Mouse (Mus musculus): ENCODE measurements around the gene Ptpn7.

Gene Ptpn7

GRCm38 (mm10) chr1:135158633-135159032, 26.1 kb downstream of the Ptpn7 start:
- DNase-seq (ENCODE audit: low read depth, low spot score): no peak

GRCm38 (mm10) chr1:135159074-135159473, 26.6 kb downstream of the Ptpn7 start:
- DNase-seq (ENCODE audit: low read depth, low spot score): no peak

GRCm38 (mm10) chr1:135159556-135160123, 27.1 kb downstream of the Ptpn7 start:
- no peak for DNase-seq (ENCODE audit: low read depth, low spot score)

GRCm38 (mm10) chr1:135160411-135161050, 28.0 kb downstream of the Ptpn7 start:
- no peak for DNase-seq (ENCODE audit: low read depth, low spot score)

GRCm38 (mm10) chr1:135162720-135163119, 30.2 kb downstream of the Ptpn7 start:
- no peak for DNase-seq (ENCODE audit: low read depth, low spot score)

- no peak for DNase-seq (ENCODE audit: low read depth, low spot score)
Measured at GRCm38 (mm10) chr1:135167435-135167834, 34.9 kb downstream of the Ptpn7 start, which contains the start of gene Gpr37l1. Gene Gpr37l1 (minus strand): TSS chr1:135167681.

- DNase-seq (ENCODE audit: low read depth, low spot score): no peak
Measured at GRCm38 (mm10) chr1:135168453-135169200, 36.1 kb downstream of the Ptpn7 start.

- no peak for DNase-seq (ENCODE audit: low read depth, low spot score)
Measured at GRCm38 (mm10) chr1:135169556-135170224, 37.2 kb downstream of the Ptpn7 start.

- no peak for DNase-seq (ENCODE audit: low read depth, low spot score)
Measured at GRCm38 (mm10) chr1:135170299-135170698, 37.8 kb downstream of the Ptpn7 start.

- no peak for DNase-seq (ENCODE audit: low read depth, low spot score)
Measured at GRCm38 (mm10) chr1:135171202-135171601, 38.7 kb downstream of the Ptpn7 start.

- DNase-seq (ENCODE audit: low read depth, low spot score): peak; percentile 63
Measured at GRCm38 (mm10) chr1:135171984-135172383, 39.5 kb downstream of the Ptpn7 start.

- no peak for DNase-seq (ENCODE audit: low read depth, low spot score)
Measured at GRCm38 (mm10) chr1:135173311-135173710, 40.8 kb downstream of the Ptpn7 start.

- DNase-seq (ENCODE audit: low read depth, low spot score): no peak
Measured at GRCm38 (mm10) chr1:135175176-135175575, 42.7 kb downstream of the Ptpn7 start.

- DNase-seq (ENCODE audit: low read depth, low spot score): no peak
Measured at GRCm38 (mm10) chr1:135177724-135178123, 45.2 kb downstream of the Ptpn7 start.

GRCm38 (mm10) chr1:135178863-135179262, 46.4 kb downstream of the Ptpn7 start:
- no peak for DNase-seq (ENCODE audit: low read depth, low spot score)

- DNase-seq (ENCODE audit: low read depth, low spot score): no peak
Measured at GRCm38 (mm10) chr1:135180830-135181229, 48.3 kb downstream of the Ptpn7 start.

GRCm38 (mm10) chr1:135181275-135181674, 48.8 kb downstream of the Ptpn7 start:
- no peak for DNase-seq (ENCODE audit: low read depth, low spot score)

GRCm38 (mm10) chr1:135181880-135182623, 49.6 kb downstream of the Ptpn7 start:
- DNase-seq (ENCODE audit: low read depth, low spot score): no peak

- no peak for DNase-seq (ENCODE audit: low read depth, low spot score)
Measured at GRCm38 (mm10) chr1:135182975-135183374, 50.5 kb downstream of the Ptpn7 start.

- DNase-seq (ENCODE audit: low read depth, low spot score): no peak
Measured at GRCm38 (mm10) chr1:135183448-135183847, 50.9 kb downstream of the Ptpn7 start.

GRCm38 (mm10) chr1:135183941-135184570, 51.6 kb downstream of the Ptpn7 start:
- no peak for DNase-seq (ENCODE audit: low read depth, low spot score)

Measured in retina, adult 2 months (tissue).